Mouse (Mus musculus) embryo, embryonic 10 days (tissue): ENCODE measurements around the gene Mrpl39.

Experiments used
- DNase-seq: peaks from one replicate; pipeline ENCODE4 v3.0.0-alpha.2; 2015; ENCODE audit warnings: low spot score

Gene Mrpl39

GRCm38 (mm10) chr16:84744703-84745490, 9.4 kb upstream of the Mrpl39 start:
- DNase-seq, result no peak

DNA sequence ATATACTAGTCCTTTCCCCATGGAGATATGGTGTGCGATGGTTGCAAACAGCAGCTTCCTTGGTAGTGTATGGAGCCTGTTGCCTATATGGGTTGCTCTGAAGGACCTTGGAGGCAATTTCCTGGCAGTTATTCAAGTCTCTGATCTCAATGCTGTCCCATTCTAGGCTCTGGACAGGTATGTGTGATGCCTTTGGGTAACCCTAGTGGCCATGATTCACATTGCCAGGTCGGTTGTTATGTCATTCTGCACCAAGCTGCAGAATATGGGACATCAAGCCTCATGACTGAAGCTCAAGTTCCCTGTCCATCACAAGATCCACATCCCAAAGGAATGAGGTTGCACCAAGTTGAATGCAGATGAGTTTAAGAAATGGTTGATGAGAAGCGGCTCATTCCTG, 1.8 kb upstream of the Mrpl39 start:
- no peak for DNase-seq

GRCm38 (mm10) chr16:84734806-84735165, 756 bp downstream of the Mrpl39 start:
- peak; percentile 34 for DNase-seq

DNA sequence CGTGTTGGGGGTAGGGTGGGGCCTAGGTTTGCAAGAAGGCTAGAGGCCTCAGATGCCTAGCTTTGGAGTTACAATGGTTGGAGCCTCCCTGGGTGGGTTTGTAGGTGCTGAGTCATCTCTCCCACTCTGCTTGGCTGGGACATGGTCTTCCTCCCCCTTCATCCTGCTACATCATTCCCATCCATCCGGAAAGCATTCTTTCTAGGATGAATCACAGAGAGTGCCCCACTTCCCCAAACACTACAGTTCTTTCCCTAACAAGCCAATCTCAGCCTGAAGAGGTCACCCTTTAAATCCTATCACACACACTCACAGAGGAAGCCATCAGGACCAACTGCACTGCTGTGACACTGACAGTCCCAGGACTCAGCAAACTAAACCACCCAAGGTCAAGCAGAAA, 14.9 kb downstream of the Mrpl39 start:
- no peak for DNase-seq

DNA sequence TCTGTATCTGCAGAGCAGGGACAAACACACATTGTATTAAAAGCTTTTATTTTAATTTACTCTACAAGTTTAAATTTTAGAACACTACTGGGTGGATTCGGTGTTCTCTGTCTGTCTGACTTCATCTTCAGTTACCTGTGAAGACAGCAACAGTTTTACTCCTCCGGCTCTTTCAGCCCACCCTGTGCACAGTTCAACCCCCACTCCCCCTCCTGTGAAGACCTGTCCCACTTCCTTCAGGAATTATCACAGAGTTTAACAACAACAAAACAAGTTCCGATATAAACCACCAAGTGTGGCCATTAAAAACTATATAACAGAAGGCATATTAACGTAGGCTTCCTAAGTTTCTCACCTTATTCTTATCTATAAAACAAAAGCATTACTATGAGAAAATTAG, 17.3 kb downstream of the Mrpl39 start:
- DNase-seq, result no peak

DNA sequence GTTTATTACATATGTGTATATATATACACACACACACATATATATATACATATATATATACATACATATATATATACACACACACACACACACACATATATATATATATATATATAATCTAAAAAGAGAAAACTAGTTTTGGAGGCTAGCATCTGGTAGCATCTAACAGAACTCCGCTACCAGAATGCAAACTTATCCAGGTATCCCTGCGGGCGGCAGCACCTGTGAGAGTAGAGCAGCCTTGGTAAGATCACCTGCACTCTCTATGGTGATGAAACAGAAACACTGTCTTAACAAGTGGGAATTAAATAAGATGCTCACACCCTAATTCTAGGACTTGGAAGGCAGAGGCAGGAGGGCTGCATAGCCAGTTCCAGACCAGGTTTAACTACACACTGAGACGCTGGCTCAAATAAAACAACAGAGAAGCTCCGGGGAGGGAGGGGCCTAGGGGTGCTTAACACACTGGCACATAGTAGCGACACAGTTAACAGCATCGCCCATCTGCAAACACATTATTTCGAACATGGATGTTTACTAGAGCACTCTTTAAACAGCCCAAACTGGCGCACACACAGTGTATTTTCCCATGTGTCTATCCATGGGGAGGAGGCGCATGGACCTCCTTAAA, 17.8 kb downstream of the Mrpl39 start:
- DNase-seq, result no peak

DNA sequence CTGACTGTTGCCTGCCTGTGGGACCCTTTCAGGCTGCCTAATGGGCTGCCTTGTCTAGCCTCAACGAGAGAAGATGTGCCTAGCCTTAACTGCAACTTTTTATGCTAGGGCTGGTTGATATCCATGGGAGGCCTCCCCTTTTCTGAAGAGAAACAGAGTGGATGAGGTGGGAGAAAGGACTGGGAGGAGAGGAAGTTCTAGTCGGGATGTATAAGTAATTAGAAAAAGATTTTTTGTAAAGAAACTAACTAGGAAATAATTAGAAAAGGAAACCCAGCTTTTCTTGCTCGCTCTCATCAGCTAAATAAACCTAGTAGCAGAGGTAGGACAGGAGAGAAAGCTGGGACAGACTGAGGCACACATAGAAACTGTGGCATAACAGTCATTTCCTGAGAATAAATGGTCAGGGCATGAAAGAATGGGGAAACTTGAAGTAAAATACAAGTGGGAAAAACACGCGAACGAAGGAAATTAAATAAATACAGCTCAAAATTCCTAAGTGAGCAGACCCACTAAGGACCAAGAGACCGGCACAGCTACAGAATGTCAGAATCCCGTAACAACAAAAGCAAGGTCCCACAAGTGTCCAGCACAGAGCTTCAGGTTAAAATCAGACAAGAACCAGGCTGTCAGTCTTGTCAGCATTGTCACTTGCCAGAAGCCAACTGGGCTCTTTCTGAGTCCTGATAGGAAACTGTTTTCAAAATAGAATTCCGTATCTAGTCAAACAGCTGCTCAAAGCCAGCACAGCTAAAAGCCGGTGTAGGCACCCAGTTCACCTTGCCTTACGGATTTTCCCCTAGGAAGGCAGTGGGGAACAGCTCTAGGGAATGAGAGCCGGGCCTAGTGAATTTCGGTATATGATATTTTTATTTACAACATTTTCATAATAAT, 18.6 kb downstream of the Mrpl39 start:
- DNase-seq, result no peak

- no peak for DNase-seq
Measured at GRCm38 (mm10) chr16:84716197-84716596, 19.3 kb downstream of the Mrpl39 start.

GRCm38 (mm10) chr16:84714978-84715377, 20.6 kb downstream of the Mrpl39 start:
- DNase-seq, result no peak

GRCm38 (mm10) chr16:84713926-84714325, 21.6 kb downstream of the Mrpl39 start:
- DNase-seq, result no peak

GRCm38 (mm10) chr16:84713156-84713555, 22.4 kb downstream of the Mrpl39 start:
- no peak for DNase-seq

DNA sequence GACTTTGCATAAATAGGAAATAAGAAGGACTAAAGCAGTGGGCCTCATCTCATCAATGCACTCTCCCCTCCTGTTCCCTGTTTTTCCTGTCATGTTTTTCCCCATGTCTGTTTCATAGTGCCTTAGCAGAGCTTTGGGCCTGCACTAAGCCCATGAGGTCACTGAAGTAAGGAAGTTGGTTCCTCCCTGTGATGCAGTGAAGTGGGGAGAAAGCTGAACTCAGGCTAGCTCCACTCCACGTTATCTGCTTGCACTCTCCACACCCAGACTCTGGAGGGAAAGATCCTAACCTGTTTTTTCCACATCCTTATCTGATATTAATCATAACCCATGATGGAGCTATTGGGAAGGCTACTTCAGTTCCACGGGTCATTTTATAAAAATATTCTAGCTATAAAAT, 26.9 kb downstream of the Mrpl39 start:
- no peak for DNase-seq

DNA sequence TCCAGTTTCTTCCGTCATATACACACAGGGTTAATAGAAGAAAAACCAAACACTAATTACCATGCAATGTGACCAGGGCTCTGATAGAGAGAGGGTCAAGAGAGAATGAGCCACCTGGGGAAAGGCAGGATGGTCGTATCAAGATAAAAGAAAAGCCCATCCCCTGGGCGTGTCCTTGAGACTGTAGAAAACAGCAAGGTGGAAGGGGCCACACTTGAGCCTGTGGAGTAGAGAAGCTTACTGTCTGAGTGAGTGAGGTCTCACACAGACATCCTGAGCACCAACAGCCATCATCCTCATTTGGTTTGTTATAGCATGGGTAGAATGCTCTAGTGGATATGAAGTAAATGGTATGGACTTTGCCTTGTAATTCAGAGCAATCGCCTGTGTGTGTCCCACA, 27.7 kb downstream of the Mrpl39 start:
- DNase-seq, result no peak

GRCm38 (mm10) chr16:84706571-84706970, 29.0 kb downstream of the Mrpl39 start:
- no peak for DNase-seq

DNA sequence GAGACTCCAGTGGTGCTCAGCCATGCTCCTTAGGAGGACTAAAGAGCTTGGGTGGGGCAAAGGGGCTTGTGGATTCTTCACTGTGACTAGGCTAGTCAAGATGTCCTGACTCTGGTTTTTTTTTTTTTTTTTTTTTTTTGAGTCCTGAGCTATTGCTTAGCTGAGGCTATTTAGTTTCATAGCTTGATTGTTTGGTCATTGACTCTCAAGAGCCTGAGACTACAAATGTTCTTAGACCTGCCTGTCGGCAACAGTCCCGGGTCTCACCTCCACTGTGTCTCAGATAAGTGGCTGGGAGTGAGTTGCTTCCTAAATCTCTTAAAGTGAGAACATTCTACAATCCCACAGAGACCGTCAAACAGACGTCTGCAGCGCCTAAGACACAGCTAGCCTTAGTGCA, 30.0 kb downstream of the Mrpl39 start:
- DNase-seq, result no peak

DNA sequence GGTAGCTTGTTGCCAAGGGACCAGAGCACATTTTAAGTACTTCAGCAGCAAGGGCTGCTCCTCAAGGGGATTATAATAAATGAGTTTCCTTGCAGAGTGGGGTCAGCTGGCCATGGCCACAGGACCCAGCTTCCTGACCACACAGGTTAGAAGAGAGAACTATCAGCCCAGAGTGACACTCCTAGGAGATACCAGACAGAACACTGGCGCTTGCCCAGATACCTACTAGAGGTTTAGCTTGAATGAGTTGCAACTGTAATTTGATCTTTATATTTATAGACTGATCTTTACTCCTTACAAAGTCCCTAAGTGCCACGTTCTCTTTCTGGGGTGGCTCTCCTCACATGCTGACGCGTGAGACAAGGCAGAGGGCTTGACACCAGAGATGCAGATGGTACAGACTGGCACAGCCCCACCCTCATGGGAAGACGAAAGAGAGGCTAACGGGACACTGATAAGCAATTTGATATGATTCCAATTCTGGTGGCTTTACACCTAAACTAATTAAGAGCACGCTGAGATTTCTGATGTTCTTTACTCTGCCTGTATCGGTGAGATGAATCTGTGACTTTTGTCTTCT, 30.8 kb downstream of the Mrpl39 start:
- peak; percentile 15 for DNase-seq

GRCm38 (mm10) chr16:84703769-84704660, 31.5 kb downstream of the Mrpl39 start:
- no peak for DNase-seq

- DNase-seq, result peak; percentile 9
Measured at GRCm38 (mm10) chr16:84703129-84703768, 32.3 kb downstream of the Mrpl39 start.

DNA sequence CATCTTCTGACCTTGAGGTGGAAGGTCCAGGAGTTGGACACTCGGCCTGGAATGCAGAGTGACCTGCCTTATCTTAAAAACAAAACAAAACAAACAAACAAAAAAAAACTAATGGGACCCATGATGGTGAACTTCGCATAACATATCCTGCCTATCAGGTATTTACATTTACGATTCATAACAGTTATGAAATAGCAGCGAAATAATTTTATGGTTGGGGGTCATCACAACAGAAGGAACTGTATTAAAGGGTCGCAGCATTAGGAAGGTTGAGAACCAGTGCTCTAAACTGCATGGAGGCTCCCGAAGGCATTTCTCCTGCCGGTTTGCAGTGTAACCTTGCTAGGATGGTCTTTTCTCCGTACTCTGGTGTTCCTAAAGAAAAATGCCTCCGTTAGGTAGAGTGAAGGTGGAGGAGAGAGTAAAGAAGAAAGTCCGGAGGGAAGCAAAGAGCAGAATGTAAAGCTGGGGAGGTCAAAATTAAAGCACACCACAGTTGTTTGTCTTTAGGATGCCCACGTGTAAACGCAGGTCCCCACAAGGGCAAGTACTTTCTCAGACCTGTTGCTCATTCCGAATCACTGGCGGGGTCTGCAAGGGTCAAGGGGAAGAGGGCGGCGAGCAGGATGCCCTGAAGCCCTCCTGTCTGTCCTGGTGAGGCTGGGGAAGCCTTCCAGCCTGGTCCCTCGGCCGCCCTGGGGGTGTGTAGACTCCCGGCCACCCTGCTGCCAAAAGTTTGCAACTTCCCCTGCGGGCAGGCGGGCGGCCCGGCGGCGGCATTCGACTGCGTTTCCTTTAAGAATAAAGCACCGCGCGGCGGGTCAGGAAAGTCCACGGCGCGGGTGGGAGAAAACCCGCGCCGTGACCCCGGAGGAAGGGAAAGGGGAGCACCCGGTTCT, 33.1 kb downstream of the Mrpl39 start:
- DNase-seq, result peak; percentile 25

DNA sequence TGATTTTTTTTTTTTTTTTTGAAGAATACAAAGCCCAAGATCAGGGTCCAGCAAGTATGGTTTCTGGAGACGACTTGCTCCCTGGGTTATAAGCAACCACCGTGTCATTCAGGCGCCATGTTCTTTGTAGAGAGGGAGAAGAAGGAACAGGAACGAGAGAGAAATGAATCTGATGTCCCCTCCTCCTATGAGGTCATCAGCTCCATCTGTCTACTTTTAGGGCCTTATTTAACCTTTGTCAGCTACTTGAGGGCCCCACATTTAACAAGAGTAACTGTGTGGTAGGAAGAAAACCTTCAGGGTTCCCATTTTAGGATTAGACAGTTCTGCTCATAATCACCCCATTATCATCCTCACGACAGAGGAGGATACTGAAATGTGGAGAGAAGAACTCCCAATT, 34.5 kb downstream of the Mrpl39 start:
- no peak for DNase-seq
